Mouse (Mus musculus): ENCODE measurements around the gene Fxyd1. TPM values are rescaled to one million over a fixed set of nuclear protein-coding genes. Genes with fewer than 3 reads are reported as not detected.

Gene Fxyd1
- total RNA-seq, 2 experiments from 2014 or later: 85.4 to 102 TPM

DNA sequence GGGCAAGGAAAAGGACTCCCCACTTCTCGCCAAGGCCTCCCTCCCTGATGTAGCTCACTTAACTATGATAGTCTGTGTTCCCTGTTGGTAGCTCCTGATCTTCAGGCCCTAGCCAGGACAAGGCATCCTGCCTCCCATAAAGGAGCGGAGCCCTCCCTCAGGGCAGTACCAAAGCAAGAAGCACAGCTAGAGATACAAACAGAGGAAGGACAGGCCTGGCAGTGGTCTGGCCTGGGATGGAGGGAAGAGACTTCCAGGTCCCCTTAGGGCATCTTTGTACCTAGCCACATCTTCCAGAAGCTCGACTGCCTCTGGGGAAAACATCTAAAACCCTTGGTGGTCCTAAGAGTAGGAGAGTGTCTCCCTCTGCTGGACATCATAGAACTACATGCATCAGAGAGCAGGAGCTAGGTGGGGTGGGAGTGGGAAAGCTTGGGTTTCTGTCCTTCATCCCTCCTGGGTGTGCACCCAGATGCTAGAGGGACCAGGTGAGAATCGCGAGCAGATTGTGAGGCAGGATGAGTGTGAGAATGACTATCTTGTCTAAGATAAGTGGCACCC is 21.0 kb upstream of the Fxyd1 start:
- DNase-seq: peak; percentile 34 to 48

- peak in 1 of 2 experiments; percentile 61 for DNase-seq
These were observed 20.5 kb upstream of the Fxyd1 start for GRCm38 (mm10) chr7:31077470-31077869.

DNA sequence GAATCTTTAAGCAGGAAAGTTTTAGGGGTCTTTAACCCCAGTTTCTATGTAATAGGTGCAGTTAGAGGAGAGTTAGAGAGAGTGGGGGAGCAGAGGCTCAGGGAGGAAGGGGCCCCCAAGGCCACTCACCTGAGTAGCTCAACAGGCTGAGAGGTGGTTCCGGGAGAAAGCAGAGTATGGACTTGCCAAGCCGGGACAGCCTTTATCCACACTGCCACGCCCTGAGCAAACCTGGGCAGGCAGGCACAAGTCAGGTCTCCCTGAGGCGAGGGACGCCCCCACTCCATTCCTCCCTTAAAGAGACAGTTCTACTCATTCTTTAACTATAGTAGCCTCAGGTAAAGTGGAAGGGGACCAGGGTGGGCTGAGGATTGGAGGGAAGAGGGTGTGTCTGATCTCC is 19.5 kb upstream of the Fxyd1 start, which contains the start of gene Fxyd3:
Gene Fxyd3 (minus strand): TSS at position 213 of the 400 bp plus-strand sequence.
- DNase-seq: no peak

GRCm38 (mm10) chr7:31074713-31075069 is 17.7 kb upstream of the Fxyd1 start:
- DNase-seq: peak; percentile 56 to 65

GRCm38 (mm10) chr7:31074061-31074712 is 17.2 kb upstream of the Fxyd1 start:
- DNase-seq: no peak

DNA sequence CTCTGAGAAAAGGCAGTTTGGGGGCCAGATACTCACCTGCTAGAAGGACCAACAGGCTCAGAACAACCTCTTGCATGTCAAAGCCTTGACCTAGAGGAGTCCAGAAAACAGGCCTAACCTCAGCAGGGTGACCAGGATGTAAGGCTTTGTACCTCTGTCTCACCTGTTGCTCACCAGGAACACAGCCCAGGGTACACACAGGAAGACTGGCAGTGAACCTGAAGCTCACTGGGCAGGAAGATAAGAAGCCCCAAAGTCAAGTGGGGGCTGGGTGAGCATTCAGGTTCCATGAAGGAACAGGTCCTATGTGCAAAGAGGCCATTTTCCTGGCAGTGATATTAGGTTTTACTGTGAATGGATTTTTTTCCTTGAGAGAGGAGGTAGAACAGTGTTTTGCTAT is 16.5 kb upstream of the Fxyd1 start:
- no peak for DNase-seq

DNA sequence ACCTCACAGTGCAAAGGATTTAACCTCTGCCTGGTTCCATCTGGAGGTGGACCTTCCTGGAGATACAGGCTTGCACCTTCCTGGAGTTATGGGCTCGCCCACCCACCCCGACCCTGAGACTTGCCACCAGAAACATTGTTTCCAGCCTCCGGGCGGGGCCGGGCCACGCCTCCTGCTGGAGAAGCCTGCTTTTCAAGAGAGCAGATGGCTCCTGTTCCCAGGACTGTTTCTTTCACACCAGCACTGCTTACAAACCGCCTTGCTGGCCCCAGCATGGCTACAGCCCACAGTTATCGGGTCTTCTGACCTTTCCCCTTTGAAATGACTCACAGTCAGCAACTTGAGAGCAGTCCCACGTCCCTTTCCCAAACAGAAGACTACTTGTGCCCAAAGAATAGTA is 15.3 kb upstream of the Fxyd1 start:
- no peak for DNase-seq

DNA sequence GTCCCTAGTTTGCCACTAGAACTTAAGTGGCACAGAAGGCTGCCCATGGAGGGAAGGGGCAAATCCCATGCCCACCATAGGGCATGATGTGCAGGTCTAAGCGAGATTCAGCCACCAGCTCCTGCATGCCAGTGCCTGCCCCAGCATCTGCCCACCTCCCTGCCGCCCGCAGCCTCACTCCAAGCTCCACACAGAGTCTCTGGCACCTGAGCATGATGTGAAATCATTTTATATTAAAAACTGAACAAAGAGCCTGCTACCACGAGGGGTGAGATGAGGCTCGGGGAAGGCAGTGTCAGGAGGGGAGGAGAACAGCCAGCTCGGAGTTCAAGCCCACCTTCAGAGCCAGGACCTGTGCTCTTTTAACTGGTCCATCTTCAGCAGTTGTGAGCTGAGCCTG is 13.3 kb upstream of the Fxyd1 start:
- DNase-seq: no peak

GRCm38 (mm10) chr7:31069491-31069890 is 12.5 kb upstream of the Fxyd1 start:
- no peak for DNase-seq

DNA sequence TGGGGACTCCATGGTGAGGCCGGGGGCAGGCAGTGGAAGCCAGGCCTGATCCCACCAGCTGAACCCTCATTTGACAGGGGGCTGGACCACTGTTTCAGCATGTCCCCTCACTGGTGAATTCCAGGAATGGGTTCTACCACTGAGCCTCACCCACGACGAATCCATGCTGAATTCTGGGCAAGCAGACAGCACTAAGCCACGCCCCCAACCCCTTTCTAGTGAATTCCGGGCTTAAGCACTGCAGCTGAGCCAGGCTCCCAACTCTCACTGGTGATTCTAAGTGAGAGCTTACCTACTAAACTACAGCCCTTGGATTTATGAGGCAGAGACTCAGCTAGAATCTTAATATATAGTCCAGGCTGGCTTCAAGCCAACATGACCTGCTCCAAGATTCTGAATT is 10.8 kb upstream of the Fxyd1 start:
- peak in 1 of 2 experiments; percentile 53 for DNase-seq

DNA sequence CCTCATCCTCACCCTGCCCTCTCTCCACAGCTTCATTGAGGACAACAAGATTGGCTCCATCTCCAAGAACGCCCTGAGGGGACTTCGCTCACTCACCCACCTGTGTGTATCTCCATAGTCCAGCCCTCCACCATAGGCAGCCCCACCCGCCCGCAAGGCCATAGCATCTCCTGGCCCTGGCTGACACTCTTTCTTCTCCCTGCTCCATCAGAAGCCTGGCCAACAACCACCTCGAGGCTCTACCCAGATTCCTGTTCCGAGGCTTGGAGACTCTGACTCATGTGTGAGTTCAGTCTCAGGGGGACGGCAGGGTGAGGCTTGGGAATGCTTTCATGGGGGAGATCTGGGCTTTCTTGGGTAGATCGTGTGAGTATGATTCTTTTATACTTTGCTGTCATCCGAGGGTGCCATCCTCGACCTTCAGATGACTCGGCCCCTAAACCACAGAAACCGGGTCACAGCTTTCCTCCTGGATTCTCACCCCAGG is 6.1 kb upstream of the Fxyd1 start:
- DNase-seq: no peak

- no peak for DNase-seq
These were observed 3.6 kb upstream of the Fxyd1 start for GRCm38 (mm10) chr7:31060621-31061010.

DNA sequence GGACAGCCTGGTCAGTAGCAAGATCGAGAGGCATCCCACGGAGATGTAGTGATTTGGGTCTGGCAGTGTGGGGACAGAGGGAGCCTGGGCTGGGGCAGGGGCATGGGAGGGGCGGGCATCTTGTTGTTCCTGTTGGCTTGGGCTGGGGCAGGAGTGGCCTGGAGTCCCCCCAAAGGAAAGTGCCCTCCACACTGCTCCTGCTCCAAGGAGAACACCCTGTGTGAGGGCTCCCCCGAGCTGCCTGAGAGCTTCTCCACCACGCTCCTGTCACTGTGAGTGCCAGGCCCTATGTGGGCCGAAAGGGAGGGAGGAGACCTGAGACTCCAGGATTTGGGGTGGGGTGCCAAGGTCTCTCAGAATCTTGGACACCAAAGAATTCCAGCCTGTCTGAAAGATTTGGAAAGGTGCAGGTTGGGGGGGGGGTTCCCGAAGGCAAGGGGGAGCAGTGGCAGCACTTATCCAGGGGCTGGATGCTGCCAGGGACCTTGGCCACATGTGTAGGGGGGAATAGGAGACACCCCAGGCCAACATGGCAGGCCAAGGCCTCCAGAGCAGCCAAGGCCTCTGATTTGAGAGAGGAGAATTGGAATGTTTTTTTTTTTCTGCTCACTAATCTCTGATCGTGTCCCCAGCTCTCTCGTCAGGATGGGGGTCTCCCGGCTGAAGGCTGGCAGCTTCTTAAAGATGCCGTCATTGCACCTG is 3.1 kb upstream of the Fxyd1 start:
- no peak for DNase-seq

DNA sequence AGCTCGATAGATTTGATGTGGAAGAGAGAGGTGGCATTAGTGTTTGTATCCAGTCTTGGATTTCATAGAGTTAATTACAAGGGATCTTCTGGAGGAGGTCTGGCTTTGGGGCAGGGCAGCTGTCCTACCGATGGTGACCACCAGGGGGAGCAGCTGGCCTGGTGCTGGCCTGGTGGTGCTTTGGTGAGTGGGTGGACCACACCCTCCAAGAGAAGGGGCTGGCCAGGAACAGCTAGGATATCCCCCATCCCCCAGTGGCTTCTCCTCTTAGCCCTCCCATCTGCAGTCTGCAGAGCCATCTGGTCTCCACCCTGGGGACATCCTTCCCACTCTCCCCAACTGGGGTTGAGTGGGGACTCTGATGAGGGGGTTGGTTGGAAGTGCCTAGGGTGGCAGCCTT is 2.1 kb upstream of the Fxyd1 start, which contains the start of gene Lgi4:
Gene Lgi4 (plus strand): TSS at position 235 of the 400 bp plus-strand sequence.
- DNase-seq: peak; percentile 81 to 84

DNA sequence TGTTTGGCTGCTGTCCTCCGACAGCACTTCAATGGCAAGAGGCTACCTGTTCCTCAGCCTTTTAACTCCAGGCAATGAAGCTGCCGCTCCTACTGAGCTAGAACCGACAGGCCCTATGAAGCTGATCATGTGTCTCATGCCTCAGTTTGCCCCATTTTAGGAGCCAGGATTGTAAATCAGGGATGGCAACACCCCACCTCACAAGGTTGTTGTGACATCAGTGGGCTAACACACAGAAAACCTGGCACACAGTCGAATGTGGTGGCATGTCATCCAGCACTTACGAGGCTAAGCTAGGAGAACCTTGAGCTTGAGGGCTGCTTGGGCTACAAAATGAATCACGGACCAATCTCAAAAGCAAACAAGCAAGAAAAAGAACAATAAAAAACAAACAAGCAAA is 1.2 kb upstream of the Fxyd1 start:
- DNase-seq: no peak

DNA sequence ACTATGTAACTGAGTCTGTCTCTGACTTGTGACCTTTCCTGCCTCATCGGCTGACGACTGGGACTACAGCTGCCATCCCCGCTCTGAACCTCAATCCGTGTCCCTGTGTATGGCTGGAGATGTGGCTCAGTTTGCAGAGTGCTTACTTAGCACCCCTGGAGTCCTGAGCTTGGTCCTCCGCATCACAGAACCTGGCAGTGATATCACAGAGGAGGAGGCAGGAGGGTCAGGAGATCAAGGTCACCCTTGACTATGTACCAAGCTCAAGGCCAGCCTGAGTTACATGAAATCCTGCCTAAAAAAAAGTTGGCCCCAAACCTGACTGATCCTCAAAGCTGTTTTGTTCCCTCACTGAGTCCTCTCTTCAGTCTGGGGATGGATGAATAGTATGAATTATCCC is 731 bp upstream of the Fxyd1 start:
- DNase-seq: no peak

- DNase-seq: no peak
These were observed 551 bp downstream of the Fxyd1 start for GRCm38 (mm10) chr7:31056448-31056847.

DNA sequence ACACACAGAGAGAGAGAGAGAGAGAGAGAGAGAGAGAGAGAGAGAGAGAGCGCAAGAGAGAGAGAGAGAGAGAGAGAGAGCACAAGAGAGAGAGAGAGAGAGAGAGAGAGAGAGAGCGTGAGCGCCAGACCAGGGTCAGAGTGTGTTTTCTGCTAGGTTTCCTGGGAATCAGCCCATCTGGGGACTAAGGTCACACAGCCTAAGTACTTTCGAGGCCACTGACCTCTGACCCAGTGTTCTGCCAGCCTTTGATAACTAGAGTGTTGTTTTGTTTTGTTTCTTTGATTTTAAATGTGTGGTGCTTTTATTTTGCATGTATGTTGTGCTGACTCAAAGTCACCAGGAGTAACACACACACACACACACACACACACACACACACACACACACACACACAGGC is 1.1 kb downstream of the Fxyd1 start:
- no peak for DNase-seq

GRCm38 (mm10) chr7:31055354-31055824 is 1.6 kb downstream of the Fxyd1 start:
- DNase-seq: peak in 1 of 2 experiments; percentile 49

DNA sequence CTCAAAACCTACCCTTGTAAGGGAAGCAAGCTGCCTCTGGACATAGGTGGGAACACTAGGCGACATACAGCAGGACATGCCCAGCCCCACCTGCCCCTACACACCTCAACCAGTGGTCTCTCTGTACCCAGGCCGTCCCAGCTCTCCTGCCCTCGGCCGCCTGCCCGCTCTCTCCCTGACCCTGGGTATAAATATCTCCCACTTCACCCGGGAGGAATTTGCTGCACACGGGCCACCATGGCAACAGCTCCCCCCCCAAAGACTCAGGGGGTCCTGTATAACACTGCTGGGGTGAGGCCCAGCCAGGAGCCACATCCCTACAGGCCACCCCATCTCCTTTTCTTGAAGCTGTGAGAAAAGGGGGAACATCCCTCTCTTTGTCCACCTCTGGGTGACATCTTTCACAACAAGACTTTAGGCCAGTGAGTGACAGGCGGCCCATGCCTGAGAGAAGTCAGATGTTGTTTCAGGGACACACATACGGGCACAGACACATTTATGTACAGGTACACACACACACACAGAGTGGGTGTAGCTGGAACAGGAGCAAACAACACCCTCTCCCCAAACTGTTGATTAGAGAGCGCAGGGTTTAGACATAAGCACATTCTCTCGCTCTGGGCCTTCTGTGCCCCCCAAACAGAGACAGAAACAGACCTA is 2.2 kb downstream of the Fxyd1 start:
- DNase-seq: no peak

DNA sequence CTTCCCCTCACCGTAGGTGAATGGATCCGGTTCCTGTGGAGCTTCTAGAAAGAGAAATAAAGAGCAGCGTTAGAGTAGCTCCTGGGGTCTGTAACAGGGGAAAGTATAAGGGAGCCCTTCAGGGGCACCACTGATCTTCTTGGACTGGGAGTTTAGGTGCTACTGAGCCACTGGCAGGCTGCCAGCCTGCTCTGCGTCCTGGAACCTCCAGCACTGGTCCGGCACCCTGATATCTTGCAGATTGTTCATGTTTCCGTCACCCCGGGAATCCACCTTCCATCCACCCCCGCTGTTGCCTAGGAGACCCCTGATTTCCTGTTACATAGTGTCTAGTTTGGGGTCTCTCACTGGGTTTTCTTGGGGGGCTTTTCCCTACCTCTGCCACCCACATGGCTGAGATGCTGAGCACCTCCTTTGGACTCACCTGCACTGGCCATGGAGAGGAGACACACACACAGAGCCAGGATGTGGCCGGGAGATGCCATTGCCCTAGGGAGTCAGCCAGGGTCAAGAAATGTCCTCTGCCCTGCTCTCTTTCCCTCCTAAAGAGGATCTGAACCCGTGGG is 3.0 kb downstream of the Fxyd1 start:
- DNase-seq: no peak

DNA sequence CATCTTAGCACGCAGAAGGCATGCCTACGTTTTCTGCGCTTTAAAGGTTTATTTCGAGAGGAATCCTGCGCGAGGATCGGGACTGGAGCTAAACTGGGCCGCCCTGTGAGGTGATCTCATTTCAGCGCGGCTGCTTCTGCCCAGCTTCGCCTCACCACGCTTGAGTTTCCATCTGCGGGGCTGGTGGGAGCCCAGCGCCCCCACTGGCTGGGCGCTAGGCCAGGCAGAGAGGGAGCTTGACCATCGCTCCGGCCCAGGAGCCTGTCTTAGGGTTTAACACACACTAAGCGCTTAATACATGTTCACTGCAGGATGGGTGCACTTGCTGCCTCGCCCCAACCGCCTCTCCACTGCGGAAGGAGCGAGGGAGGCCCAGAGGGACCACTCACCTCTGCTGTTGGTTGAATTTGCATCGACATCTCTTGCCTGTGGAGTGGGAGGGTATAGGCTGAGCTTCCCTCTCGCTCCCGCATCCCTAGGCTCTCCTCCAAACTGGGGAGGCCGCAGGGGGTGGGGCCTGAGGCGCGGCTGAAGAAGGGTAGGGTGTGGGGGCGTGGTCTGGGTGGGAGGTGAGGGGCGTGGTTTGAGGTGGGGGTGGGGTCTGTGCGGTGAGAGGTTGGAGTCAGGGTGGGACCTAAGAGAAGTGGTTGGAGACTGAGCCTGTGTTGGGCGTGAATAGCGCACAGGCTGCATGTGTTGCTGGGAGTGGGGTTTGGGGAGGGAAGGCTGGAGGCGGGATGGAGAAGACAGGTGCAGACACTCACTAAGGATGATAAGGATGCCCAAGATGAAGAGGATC is 4.2 kb downstream of the Fxyd1 start:
- DNase-seq: peak in 1 of 2 experiments; percentile 47
